Mouse (Mus musculus) ES-Bruce4 (cell line): ENCODE data around the gene Ssbp3.

Source experiments
- CTCF ChIP-seq: IDR thresholded peaks from one replicate; pipeline ENCODE4 v1.8.1; 2011; ENCODE audit warnings: low read depth, low read length
- EP300 ChIP-seq: IDR thresholded peaks from 2 replicates; pipeline ENCODE4 v1.6.1; 2011; ENCODE audit warnings: low read depth, low read length; ENCODE audit not compliant: insufficient read depth
- POLR2A ChIP-seq: IDR thresholded peaks from one replicate; pipeline ENCODE4 v1.8.1; 2011; ENCODE audit warnings: low read length; ENCODE audit not compliant: insufficient read depth

GRCm38 (mm10) chr4:106977218-106977651 lies 66.7 kb downstream of the Ssbp3 start:
- TF ChIP-seq POLR2A: no peak
- TF ChIP-seq CTCF: no peak
- peak; percentile 67; the same call in 1 of the 2 replicates for TF ChIP-seq EP300
